Mouse (Mus musculus): ENCODE results near the gene Dclre1c.

The Dclre1c gene

GRCm38 (mm10) chr2:3475746-3476251 is 51.9 kb downstream of the Dclre1c start:
- DNase-seq: peak; percentile 18 to 23

DNA sequence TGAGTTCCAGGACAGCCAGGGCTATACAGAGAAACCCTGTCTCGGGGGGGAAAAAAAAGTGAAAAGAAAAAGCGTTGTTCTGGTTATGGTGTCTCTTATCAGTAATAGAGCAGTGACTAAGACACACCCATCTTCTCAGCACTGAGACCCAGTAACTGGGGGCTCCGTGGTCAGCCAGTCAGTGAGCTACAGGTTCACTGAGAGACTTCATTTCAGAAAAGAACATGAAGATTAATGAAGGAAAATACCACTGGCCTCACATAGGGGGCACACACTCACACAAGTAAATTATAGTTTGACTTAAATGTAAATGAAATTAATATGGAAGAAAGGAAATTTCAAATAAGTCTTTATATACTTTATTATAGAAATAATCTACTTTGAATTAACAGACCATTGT is 56.3 kb downstream of the Dclre1c start:
- peak in 1 of 2 experiments; percentile 18 for DNase-seq

DNA sequence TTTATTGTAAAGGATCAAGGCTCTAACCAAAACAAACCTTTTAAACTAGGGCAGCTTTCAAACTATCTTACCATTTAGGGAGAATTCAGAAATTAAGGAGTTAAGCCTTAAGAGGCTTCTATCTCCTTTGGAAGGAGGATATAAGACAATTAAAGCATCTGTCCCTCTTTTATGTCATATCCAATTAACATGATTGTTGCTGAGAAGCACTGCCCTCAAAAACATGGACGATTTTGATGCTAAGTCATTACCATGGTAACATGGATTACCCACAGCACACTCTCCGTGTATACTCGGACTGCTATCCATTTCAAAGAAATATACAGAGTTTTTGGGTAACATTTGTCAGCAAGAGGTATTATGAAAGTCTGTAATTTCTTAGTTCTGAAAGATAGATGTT is 65.9 kb downstream of the Dclre1c start:
- no peak for DNase-seq

DNA sequence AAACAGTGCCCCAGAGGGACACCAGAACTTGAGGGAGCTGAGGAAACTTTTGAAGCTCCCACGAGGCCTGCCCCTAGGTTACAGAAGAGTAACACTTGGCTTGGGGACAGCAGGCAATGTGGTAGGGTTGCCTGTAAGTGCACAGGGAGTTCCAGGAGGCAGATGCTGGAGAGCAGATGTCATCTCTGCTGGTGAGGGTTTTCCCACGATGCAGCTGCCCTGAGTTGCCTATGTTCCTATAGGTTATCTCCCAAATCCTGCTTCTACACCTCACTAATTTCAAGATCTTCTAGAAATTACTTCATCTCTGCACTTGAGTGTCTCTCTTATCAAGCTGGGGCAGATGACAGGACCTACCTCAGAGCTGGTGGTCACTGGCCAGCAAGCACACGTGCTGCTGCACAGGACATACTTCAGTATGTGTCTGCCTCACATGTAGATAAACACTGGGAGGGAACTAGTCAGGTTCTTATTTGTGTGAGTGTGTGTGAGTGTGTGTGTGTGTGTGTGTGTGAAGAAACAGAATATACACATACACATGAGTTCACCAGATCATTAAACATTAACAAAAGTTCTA is 70.0 kb downstream of the Dclre1c start:
- DNase-seq: no peak

DNA sequence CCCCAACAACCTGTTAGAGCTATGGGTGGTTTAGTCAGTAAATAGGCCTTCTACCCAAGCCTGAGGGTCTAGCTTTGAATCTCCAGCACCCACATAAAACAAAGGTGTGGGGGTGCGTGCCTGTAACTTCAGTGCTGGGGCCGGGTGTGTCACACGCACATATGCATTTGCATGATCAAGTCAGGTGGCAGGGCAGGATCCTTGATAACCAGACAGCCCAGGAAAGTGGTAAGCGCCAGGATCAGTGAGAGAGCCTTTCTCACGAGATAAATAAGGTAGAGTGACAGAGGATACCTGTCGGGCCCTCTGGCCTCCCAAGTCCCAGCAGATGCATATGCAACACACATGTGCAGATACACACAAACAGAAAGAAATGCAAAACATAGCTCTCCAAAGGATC is 75.6 kb downstream of the Dclre1c start:
- no peak for DNase-seq

GRCm38 (mm10) chr2:3500886-3501285 is 77.0 kb downstream of the Dclre1c start:
- DNase-seq: peak; percentile 49 to 60

DNA sequence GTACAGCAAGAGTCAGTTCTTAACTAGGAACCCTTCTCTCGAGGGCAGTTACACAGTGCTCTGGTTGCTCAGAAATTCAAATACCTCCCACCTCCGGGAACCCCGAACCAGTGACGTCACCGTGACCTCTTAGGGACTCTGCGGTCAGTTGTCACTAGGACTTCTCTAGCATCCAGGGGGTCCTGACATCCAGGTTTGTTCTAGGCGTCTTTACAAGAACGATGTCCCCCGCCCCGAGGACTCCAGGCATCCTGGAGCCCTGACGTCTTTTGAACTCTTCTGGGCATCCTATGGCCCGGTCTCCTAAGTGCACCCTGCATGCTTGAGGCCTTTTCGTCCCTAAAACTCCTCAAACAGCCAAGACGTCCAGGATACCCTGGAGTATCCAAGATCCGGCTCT is 88.1 kb downstream of the Dclre1c start:
- peak; percentile 61 to 66 for DNase-seq

DNA sequence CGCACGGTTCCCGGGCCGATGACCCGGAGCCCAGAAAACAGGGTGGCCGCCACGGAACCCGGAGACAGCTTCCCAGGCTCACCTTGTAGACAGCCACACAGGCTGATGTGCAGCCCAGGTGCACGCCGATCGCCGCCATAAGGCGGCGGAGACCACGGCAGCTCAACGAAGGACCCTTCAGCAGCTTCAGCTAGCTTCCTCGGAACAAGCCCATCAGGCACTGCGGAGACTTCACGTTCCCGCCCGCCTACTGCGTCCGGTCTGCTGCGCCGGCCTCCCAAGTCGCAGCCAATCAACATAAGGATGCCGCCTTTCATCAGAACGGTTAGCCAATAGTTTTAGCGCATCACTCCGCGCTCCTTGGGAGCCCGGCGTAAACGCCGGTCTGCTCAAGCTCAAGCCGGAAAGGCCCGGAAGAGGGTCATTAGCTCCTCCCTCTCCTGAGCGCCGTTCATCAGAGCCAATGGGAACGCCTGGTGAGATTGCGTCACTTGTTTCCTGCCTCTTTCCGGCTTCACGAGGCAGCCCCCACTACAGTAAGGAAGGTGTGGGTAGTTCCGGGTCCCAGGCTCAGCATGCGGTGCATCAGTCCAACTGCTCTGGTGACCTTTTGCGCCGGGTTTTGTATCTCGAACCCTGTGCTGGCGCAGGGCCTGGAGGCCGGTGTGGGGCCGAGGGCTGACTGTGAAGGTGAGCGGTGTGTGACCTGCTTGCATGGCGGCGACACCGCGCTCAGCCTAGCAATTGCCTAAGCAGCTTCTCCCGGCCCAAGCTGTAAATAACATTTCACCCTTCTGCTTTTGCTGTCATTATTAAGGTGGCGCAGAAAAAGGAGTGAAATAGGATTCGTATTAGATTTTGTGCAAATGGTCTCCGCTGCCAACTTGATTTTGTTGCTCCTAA is 88.9 kb downstream of the Dclre1c start, which contains the start of the genes Gm45902, Hspa14 and Cdnf:
Gene Gm45902, minus strand, starts transcription at position 239 of the 903 bp plus-strand sequence.
Gene Hspa14, minus strand, starts transcription at position 263 of the 903 bp plus-strand sequence.
Gene Cdnf, plus strand, starts transcription at position 479 of the 903 bp plus-strand sequence.
- peak; percentile 94 to 96 for DNase-seq
